Mouse (Mus musculus) midbrain, embryonic 11.5 days (tissue): ENCODE results near the gene Ankrd31. TPM values are rescaled to one million over a fixed set of nuclear protein-coding genes. Genes with fewer than 3 reads are reported as not detected.
"Not testable (repeated sequence)": the region's sequence is repeated elsewhere in the genome, so short reads cannot be mapped to it uniquely, and the experiment has no call there.

Experiments used
- ATAC-seq: fragments of 200-750 bp; cut with Nextera tagmentation; 2 replicates; pipeline ENCODE4 v1.8.0; 2017; ENCODE audit warnings: moderate TSS enrichment, moderate library complexity; ENCODE audit not compliant: low FRiP score
- DNase-seq: peaks from one replicate; pipeline ENCODE4 v3.0.0; 2015; ENCODE audit warnings: low spot score; ENCODE audit errors: missing footprints
- H3K27ac ChIP-seq: fragments of 300-500 bp; sonication (generic); 2 replicates; pipeline ENCODE4 v1.5.1; 2014; ENCODE audit warnings: low read depth, low read length
- H3K27me3 ChIP-seq: fragments of 300-500 bp; sonication (generic); 2 replicates; pipeline ENCODE4 v1.6.1; 2014; ENCODE audit warnings: mild to moderate bottlenecking, low read length, moderate library complexity, mixed read lengths; ENCODE audit not compliant: control insufficient read depth, insufficient read depth
- H3K36me3 ChIP-seq: fragments of 300-500 bp; sonication (generic); 2 replicates; pipeline ENCODE4 v1.6.1; 2014; ENCODE audit warnings: mild to moderate bottlenecking, low read length, moderate library complexity, mixed read lengths; ENCODE audit not compliant: control insufficient read depth, insufficient read depth
- H3K4me1 ChIP-seq: fragments of 300-500 bp; sonication (generic); 2 replicates; pipeline ENCODE4 v1.6.1; 2014; ENCODE audit warnings: low read length; ENCODE audit not compliant: control insufficient read depth, insufficient read depth
- H3K4me2 ChIP-seq: fragments of 300-500 bp; sonication (generic); 2 replicates; pipeline ENCODE4 v1.6.1; 2014; ENCODE audit warnings: mild to moderate bottlenecking, moderate library complexity
- H3K4me3 ChIP-seq: fragments of 300-500 bp; sonication (generic); 2 replicates; pipeline ENCODE4 v1.5.1; 2014; ENCODE audit warnings: low read depth, low read length
- H3K9ac ChIP-seq: fragments of 300-500 bp; sonication (generic); 2 replicates; pipeline ENCODE4 v1.6.1; 2014; ENCODE audit warnings: low read length
- H3K9me3 ChIP-seq: fragments of 300-500 bp; sonication (generic); 2 replicates; pipeline ENCODE4 v1.6.1; 2016; ENCODE audit warnings: low read length; ENCODE audit not compliant: control insufficient read depth
- WGBS: fragments of 180-500 bp; shearing (Covaris S2); extraction: QIAGEN DNeasy Blood & Tissue Kit; methylation state at CpG from one replicate; pipeline ENCODE4 v1.1.7; 2014; 5-methylcytosine and 5-hydroxymethylcytosine counted together
- polyA plus RNA-seq: library from polyadenylated mRNA; unstranded; fragments of >200 nt; fragmentation: Nextera tagmentation; extraction: Ambion mirVana; gene quantifications from 2 replicates; pipeline ENCODE4 v1.2.1, GENCODE M21; 2014

The Ankrd31 gene
- polyA plus RNA-seq, 1 experiment from 2014 or later = 0.05 TPM

- no peak for ATAC-seq
- no peak for DNase-seq
- H3K4me1 ChIP-seq = no peaks in the 10 kb centered on the region
- 88% methylated on average over 1 of the region's 1 CpGs for WGBS
- no peaks in the 10 kb centered on the region for H3K9me3 ChIP-seq
- H3K27me3 ChIP-seq = no peaks in the 10 kb centered on the region
- H3K4me2 ChIP-seq = no peak overlapping the region
- no peak overlapping the region for H3K4me3 ChIP-seq
- no peak overlapping the region for H3K27ac ChIP-seq
- no peak overlapping the region for H3K9ac ChIP-seq
- no peaks in the 10 kb centered on the region for H3K36me3 ChIP-seq
Measured at GRCm38 (mm10) chr13:96730116-96730515, 18.0 kb upstream of the Ankrd31 start.

GRCm38 (mm10) chr13:96735175-96735574, 12.9 kb upstream of the Ankrd31 start:
- no peaks in the 10 kb centered on the region for H3K36me3 ChIP-seq
- H3K4me3 ChIP-seq = no peak overlapping the region
- DNase-seq (no peak), ATAC-seq (no peak)
- no peak overlapping the region for H3K27ac ChIP-seq
- H3K4me2 ChIP-seq = no peak overlapping the region
- no peaks in the 10 kb centered on the region for H3K27me3 ChIP-seq
- H3K9ac ChIP-seq = no peak overlapping the region
- 42% methylated on average over 1 of the region's 1 CpGs for WGBS
- no peaks in the 10 kb centered on the region for H3K4me1 ChIP-seq
- H3K9me3 ChIP-seq = no peaks in the 10 kb centered on the region

GRCm38 (mm10) chr13:96740159-96740558, 7.9 kb upstream of the Ankrd31 start:
- Histone ChIP-seq H3K27ac (no peak overlapping the region), H3K36me3 (no peaks in the 10 kb centered on the region), H3K4me2 (no peak overlapping the region), H3K4me3 (no peak overlapping the region), H3K27me3 (no peaks in the 10 kb centered on the region), H3K9me3 (no peaks in the 10 kb centered on the region), H3K9ac (no peak overlapping the region), H3K4me1 (no peaks in the 10 kb centered on the region)
- WGBS = 91% methylated on average over 2 of the region's 2 CpGs
- no peak for ATAC-seq
- DNase-seq = no peak

GRCm38 (mm10) chr13:96742871-96743270, 5.2 kb upstream of the Ankrd31 start:
- H3K36me3 ChIP-seq = no peaks in the 10 kb centered on the region
- ATAC-seq (no peak), DNase-seq (no peak)
- H3K9ac ChIP-seq = no peak overlapping the region
- no peaks in the 10 kb centered on the region for H3K27me3 ChIP-seq
- H3K4me3 ChIP-seq = no peak overlapping the region
- WGBS = 88% methylated on average over 2 of the region's 2 CpGs
- H3K4me2 ChIP-seq = no peak overlapping the region
- H3K27ac ChIP-seq = no peak overlapping the region
- no peaks in the 10 kb centered on the region for H3K4me1 ChIP-seq
- H3K9me3 ChIP-seq = no peaks in the 10 kb centered on the region

- DNase-seq (no peak), ATAC-seq (no peak)
- Histone ChIP-seq H3K4me1 (no peaks in the 10 kb centered on the region), H3K36me3 (no peaks in the 10 kb centered on the region), H3K4me2 (no peak overlapping the region), H3K27me3 (no peaks in the 10 kb centered on the region), H3K9me3 (no peaks in the 10 kb centered on the region), H3K27ac (no peak overlapping the region), H3K4me3 (no peak overlapping the region), H3K9ac (no peak overlapping the region)
- WGBS = 73% methylated on average over 6 of the region's 6 CpGs
Measured at GRCm38 (mm10) chr13:96746055-96746454, 2.0 kb upstream of the Ankrd31 start.

- Histone ChIP-seq H3K9ac (no peak overlapping the region), H3K4me3 (no peak overlapping the region), H3K9me3 (no peaks in the 10 kb centered on the region), H3K4me2 (no peak overlapping the region), H3K4me1 (no peaks in the 10 kb centered on the region), H3K27ac (no peak overlapping the region), H3K27me3 (no peaks in the 10 kb centered on the region), H3K36me3 (no peaks in the 10 kb centered on the region)
- no peak for ATAC-seq
- WGBS = 81% methylated on average over 6 of the region's 6 CpGs
- no peak for DNase-seq
Measured at GRCm38 (mm10) chr13:96749859-96750258, 1.8 kb downstream of the Ankrd31 start.

- no peak for ATAC-seq
- Histone ChIP-seq H3K4me1 (no peaks in the 10 kb centered on the region), H3K4me2 (no peak overlapping the region), H3K9ac (no peak overlapping the region), H3K27me3 (no peaks in the 10 kb centered on the region), H3K27ac (no peak overlapping the region), H3K4me3 (no peak overlapping the region), H3K9me3 (no peaks in the 10 kb centered on the region), H3K36me3 (no peaks in the 10 kb centered on the region)
- 88% methylated on average over 2 of the region's 2 CpGs for WGBS
- DNase-seq = no peak
Measured at GRCm38 (mm10) chr13:96760848-96761247, 12.8 kb downstream of the Ankrd31 start.

- WGBS = 94% methylated on average over 5 of the region's 5 CpGs
- not testable (repeated sequence) for H3K27me3 ChIP-seq, H3K9me3 ChIP-seq, H3K4me3 ChIP-seq, H3K4me2 ChIP-seq, ATAC-seq, H3K27ac ChIP-seq, H3K9ac ChIP-seq, DNase-seq, H3K4me1 ChIP-seq, H3K36me3 ChIP-seq
Measured at GRCm38 (mm10) chr13:96786071-96786470, 38.0 kb downstream of the Ankrd31 start.

GRCm38 (mm10) chr13:96793451-96793850, 45.4 kb downstream of the Ankrd31 start:
- DNase-seq (no peak), ATAC-seq (no peak)
- Histone ChIP-seq H3K27me3 (no peaks in the 10 kb centered on the region), H3K27ac (no peak overlapping the region), H3K36me3 (no peaks in the 10 kb centered on the region), H3K4me2 (no peak overlapping the region), H3K4me3 (no peak overlapping the region), H3K4me1 (no peaks in the 10 kb centered on the region), H3K9me3 (no peaks in the 10 kb centered on the region), H3K9ac (no peak overlapping the region)
- WGBS = 83% methylated on average over 2 of the region's 2 CpGs

- Histone ChIP-seq H3K4me1 (no peaks in the 10 kb centered on the region), H3K36me3 (no peaks in the 10 kb centered on the region), H3K27me3 (no peaks in the 10 kb centered on the region), H3K9ac (no peak overlapping the region), H3K27ac (no peak overlapping the region), H3K4me2 (no peak overlapping the region), H3K4me3 (no peak overlapping the region), H3K9me3 (no peaks in the 10 kb centered on the region)
- DNase-seq = no peak
- ATAC-seq = no peak
- 88% methylated on average over 3 of the region's 3 CpGs for WGBS
Measured at GRCm38 (mm10) chr13:96795301-96795700, 47.2 kb downstream of the Ankrd31 start.
